Mouse (Mus musculus) liver, embryonic 15.5 days (tissue): ENCODE data around the gene Olfr1062. TPM values are rescaled to one million over a fixed set of nuclear protein-coding genes. Genes with fewer than 3 reads are reported as not detected.

Experiments
- polyA plus RNA-seq: library from polyadenylated mRNA; unstranded; fragments of >200 nt; fragmentation: Nextera tagmentation; extraction: Ambion mirVana; gene quantifications from 2 replicates; pipeline ENCODE4 v1.2.1, GENCODE M21; 2015

Olfr1062 gene
- polyA plus RNA-seq, 1 experiment from 2014 or later = not detected

Other genes starting within 250 kb of the Olfr1062 start
- not detected in 2 replicates for gene Olfr1044, start 248.9 kb downstream of the Olfr1062 start, polyA plus RNA-seq
- not detected in 2 replicates for gene Olfr52, start 241.1 kb downstream of the Olfr1062 start, polyA plus RNA-seq
- not detected in 2 replicates for gene Olfr1045, start 223.7 kb downstream of the Olfr1062 start, polyA plus RNA-seq
- gene Olfr1046, start 207.4 kb downstream of the Olfr1062 start, polyA plus RNA-seq = not detected in 2 replicates
- gene Olfr1047, start 195.3 kb downstream of the Olfr1062 start, polyA plus RNA-seq = not detected in 2 replicates
- gene Olfr1048, start 186.5 kb downstream of the Olfr1062 start, polyA plus RNA-seq = not detected in 2 replicates
- gene Olfr1049, start 168.4 kb downstream of the Olfr1062 start, polyA plus RNA-seq = not detected in 2 replicates
- not detected in 2 replicates for gene Olfr1051, start 147.7 kb downstream of the Olfr1062 start, polyA plus RNA-seq
- gene Olfr1052, start 134.3 kb downstream of the Olfr1062 start, polyA plus RNA-seq = not detected in 2 replicates
- not detected in 2 replicates for gene Olfr1053, start 111.5 kb downstream of the Olfr1062 start, polyA plus RNA-seq
- gene Olfr1054, start 91.3 kb downstream of the Olfr1062 start, polyA plus RNA-seq = not detected in 2 replicates
- gene Olfr1055, start 76.5 kb downstream of the Olfr1062 start, polyA plus RNA-seq = not detected in 2 replicates
- gene Olfr1056, start 64.3 kb downstream of the Olfr1062 start, polyA plus RNA-seq = not detected in 2 replicates
- not detected in 2 replicates for gene Olfr1057, start 48.4 kb downstream of the Olfr1062 start, polyA plus RNA-seq
- gene Olfr1058, start 38.2 kb downstream of the Olfr1062 start, polyA plus RNA-seq = not detected in 2 replicates
- gene Olfr1061, start 12.7 kb downstream of the Olfr1062 start, polyA plus RNA-seq = not detected in 2 replicates
- not detected in 2 replicates for gene Olfr1065, start 23.8 kb upstream of the Olfr1062 start, polyA plus RNA-seq
- not detected in 2 replicates for gene Olfr1066, start 29.5 kb upstream of the Olfr1062 start, polyA plus RNA-seq
- gene Olfr228, start 60.6 kb upstream of the Olfr1062 start, polyA plus RNA-seq = not detected in 2 replicates
- gene Olfr1076, start 81.7 kb upstream of the Olfr1062 start, polyA plus RNA-seq = not detected in 2 replicates
- not detected in 2 replicates for gene Olfr1079, start 115.7 kb upstream of the Olfr1062 start, polyA plus RNA-seq
- gene Olfr1080, start 131.5 kb upstream of the Olfr1062 start, polyA plus RNA-seq = not detected in 2 replicates
- gene Olfr1082, start 172.2 kb upstream of the Olfr1062 start, polyA plus RNA-seq = not detected in 2 replicates
- not detected in 2 replicates for gene Olfr1084, start 213.0 kb upstream of the Olfr1062 start, polyA plus RNA-seq
- gene Olfr1085, start 235.3 kb upstream of the Olfr1062 start, polyA plus RNA-seq = not detected in 2 replicates